Mouse (Mus musculus): Measurements from ENCODE around the gene Adrb1. TPM values are rescaled to one million over a fixed set of nuclear protein-coding genes. Genes with fewer than 3 reads are reported as not detected.
"Not testable (repeated sequence)": the region's sequence is repeated elsewhere in the genome, so short reads cannot be mapped to it uniquely, and the experiment has no call there.

Adrb1 gene
- polyA plus RNA-seq, 1 experiment from 2014 or later, result 0.07 TPM

DNA sequence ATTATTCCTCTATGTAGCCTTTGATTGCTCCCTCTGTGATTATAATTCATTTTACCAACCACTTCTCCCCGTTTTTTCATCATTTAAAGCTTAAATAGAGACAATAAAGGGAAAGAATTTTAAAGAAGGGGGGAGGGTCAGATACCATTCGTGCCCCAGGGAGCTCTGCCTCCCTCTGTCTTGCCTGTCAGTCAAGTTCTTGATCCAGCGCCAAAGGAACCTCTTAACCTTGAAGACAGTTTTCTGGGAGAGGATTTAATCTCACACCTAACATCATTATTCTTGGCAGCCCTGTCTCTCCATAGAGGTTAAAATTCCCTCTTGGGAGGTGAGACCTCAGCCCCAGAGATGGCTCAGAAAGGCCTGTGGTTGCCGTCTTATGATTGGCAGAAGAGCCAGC is 28.7 kb downstream of the Adrb1 start:
- WGBS, result 59% methylated on average over 4 of the region's 4 CpGs
- Histone ChIP-seq H3K4me1 (ENCODE audit: control insufficient read depth, insufficient read depth, low read length) (no peaks in the 10 kb centered on the region), H3K9me3 (ENCODE audit: control insufficient read depth, low read length) (no peaks in the 10 kb centered on the region), H3K36me3 (ENCODE audit: control insufficient read depth, insufficient read depth, low read length) (no peaks in the 10 kb centered on the region), H3K9ac (ENCODE audit: low read depth, low read length) (no peak overlapping the region), H3K4me3 (ENCODE audit: low read length) (no peak overlapping the region), H3K27ac (ENCODE audit: low read depth, low read length) (no peak overlapping the region), H3K27me3 (ENCODE audit: control insufficient read depth, insufficient read depth, low read length) (no peaks in the 10 kb centered on the region), H3K4me2 (replicated peaks; ENCODE audit: low read depth, low read length) (no peak overlapping the region)
- ATAC-seq (ENCODE audit: low FRiP score, low TSS enrichment), result no peak

DNA sequence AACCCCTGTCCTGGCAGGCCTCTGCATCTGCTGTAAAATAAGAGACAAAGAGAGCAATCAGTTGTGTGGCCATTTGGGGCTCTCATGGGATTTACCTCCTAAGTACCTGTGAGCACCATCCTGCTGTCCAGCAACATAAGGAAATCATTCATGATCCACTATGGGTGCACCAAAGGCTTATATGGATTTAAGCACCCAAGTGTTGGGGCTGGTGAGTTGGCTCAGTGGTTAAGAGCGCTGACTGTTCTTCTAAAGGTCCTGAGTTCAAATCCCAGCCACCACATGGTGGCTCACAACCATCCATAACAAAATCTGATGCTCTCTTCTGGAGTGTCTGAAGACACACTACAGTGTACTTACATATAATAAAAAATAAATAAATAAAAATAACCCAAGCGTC is 32.5 kb downstream of the Adrb1 start:
- not testable (repeated sequence) for H3K27me3 ChIP-seq (ENCODE audit: control insufficient read depth, insufficient read depth, low read length); ATAC-seq (ENCODE audit: low FRiP score, low TSS enrichment); H3K4me1 ChIP-seq (ENCODE audit: control insufficient read depth, insufficient read depth, low read length); H3K9ac ChIP-seq (ENCODE audit: low read depth, low read length); H3K36me3 ChIP-seq (ENCODE audit: control insufficient read depth, insufficient read depth, low read length); H3K4me2 ChIP-seq (replicated peaks; ENCODE audit: low read depth, low read length); H3K27ac ChIP-seq (ENCODE audit: low read depth, low read length); H3K4me3 ChIP-seq (ENCODE audit: low read length); H3K9me3 ChIP-seq (ENCODE audit: control insufficient read depth, low read length)
- 97% methylated on average over 2 of the region's 2 CpGs for WGBS

DNA sequence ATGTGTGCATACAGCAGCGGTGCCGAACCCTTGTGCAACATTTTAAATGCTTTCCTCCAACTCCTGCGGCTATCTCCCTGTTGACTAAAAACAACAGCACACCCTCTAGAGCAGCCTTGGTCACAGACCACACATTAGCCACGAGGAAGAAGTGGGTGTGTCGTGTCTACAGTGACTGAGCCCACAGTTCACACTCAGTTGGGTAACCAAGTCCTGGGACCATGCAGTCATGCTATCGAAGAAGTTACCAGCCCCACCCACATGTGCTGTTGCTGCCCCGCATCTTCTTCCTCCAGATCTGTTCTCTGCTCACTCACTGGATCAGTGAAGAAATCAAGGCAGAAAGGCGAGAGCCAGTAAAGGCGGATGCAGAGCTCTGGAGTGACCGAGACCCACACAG is 34.4 kb downstream of the Adrb1 start:
- WGBS, result 82% methylated on average over 10 of the region's 10 CpGs
- Histone ChIP-seq H3K4me3 (ENCODE audit: low read length) (no peak overlapping the region), H3K4me2 (replicated peaks; ENCODE audit: low read depth, low read length) (no peak overlapping the region), H3K36me3 (ENCODE audit: control insufficient read depth, insufficient read depth, low read length) (no peaks in the 10 kb centered on the region), H3K27ac (ENCODE audit: low read depth, low read length) (no peak overlapping the region), H3K4me1 (ENCODE audit: control insufficient read depth, insufficient read depth, low read length) (no peaks in the 10 kb centered on the region), H3K9ac (ENCODE audit: low read depth, low read length) (no peak overlapping the region), H3K9me3 (ENCODE audit: control insufficient read depth, low read length) (no peaks in the 10 kb centered on the region), H3K27me3 (ENCODE audit: control insufficient read depth, insufficient read depth, low read length) (no peaks in the 10 kb centered on the region)
- ATAC-seq (ENCODE audit: low FRiP score, low TSS enrichment), result no peak

DNA sequence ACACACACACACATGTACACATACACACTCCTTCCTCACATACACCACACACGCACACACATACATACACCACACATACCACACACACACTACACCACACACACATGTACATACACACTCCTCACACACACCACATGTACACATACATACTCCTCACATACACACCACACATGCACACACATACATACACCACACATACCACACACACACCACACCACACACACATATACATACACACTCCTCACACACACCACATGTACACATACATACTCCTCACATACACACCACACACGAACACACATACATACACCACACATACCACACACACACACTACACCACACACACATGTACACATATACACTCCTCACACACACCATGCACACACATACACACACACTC is 36.3 kb downstream of the Adrb1 start:
- no peaks in the 10 kb centered on the region for H3K9me3 ChIP-seq (ENCODE audit: control insufficient read depth, low read length)
- H3K9ac ChIP-seq (ENCODE audit: low read depth, low read length), result no peak overlapping the region
- no peak overlapping the region for H3K4me3 ChIP-seq (ENCODE audit: low read length)
- H3K4me1 ChIP-seq (ENCODE audit: control insufficient read depth, insufficient read depth, low read length), result no peaks in the 10 kb centered on the region
- H3K4me2 ChIP-seq (replicated peaks; ENCODE audit: low read depth, low read length), result no peak overlapping the region
- no peak overlapping the region for H3K27ac ChIP-seq (ENCODE audit: low read depth, low read length)
- no peaks in the 10 kb centered on the region for H3K36me3 ChIP-seq (ENCODE audit: control insufficient read depth, insufficient read depth, low read length)
- 88% methylated on average over 2 of the region's 2 CpGs for WGBS
- no peaks in the 10 kb centered on the region for H3K27me3 ChIP-seq (ENCODE audit: control insufficient read depth, insufficient read depth, low read length)
- no peak for ATAC-seq (ENCODE audit: low FRiP score, low TSS enrichment)

- no peak for ATAC-seq (ENCODE audit: low FRiP score, low TSS enrichment)
- Histone ChIP-seq H3K9ac (ENCODE audit: low read depth, low read length) (no peak overlapping the region), H3K4me2 (replicated peaks; ENCODE audit: low read depth, low read length) (no peak overlapping the region), H3K27me3 (ENCODE audit: control insufficient read depth, insufficient read depth, low read length) (no peaks in the 10 kb centered on the region), H3K9me3 (ENCODE audit: control insufficient read depth, low read length) (no peaks in the 10 kb centered on the region), H3K4me1 (ENCODE audit: control insufficient read depth, insufficient read depth, low read length) (no peaks in the 10 kb centered on the region), H3K4me3 (ENCODE audit: low read length) (no peak overlapping the region), H3K27ac (ENCODE audit: low read depth, low read length) (no peak overlapping the region), H3K36me3 (ENCODE audit: control insufficient read depth, insufficient read depth, low read length) (no peaks in the 10 kb centered on the region)
- WGBS, result 85% methylated on average over 4 of the region's 4 CpGs
Observed at GRCm38 (mm10) chr19:56759740-56760139, 37.7 kb downstream of the Adrb1 start.

GRCm38 (mm10) chr19:56760306-56760940 is 38.4 kb downstream of the Adrb1 start:
- Histone ChIP-seq H3K4me2 (replicated peaks; ENCODE audit: low read depth, low read length) (no peak overlapping the region), H3K9me3 (ENCODE audit: control insufficient read depth, low read length) (no peaks in the 10 kb centered on the region), H3K27ac (ENCODE audit: low read depth, low read length) (no peak overlapping the region), H3K4me1 (ENCODE audit: control insufficient read depth, insufficient read depth, low read length) (no peaks in the 10 kb centered on the region), H3K9ac (ENCODE audit: low read depth, low read length) (no peak overlapping the region), H3K27me3 (ENCODE audit: control insufficient read depth, insufficient read depth, low read length) (no peaks in the 10 kb centered on the region), H3K4me3 (ENCODE audit: low read length) (no peak overlapping the region), H3K36me3 (ENCODE audit: control insufficient read depth, insufficient read depth, low read length) (no peaks in the 10 kb centered on the region)
- ATAC-seq (ENCODE audit: low FRiP score, low TSS enrichment), result no peak
- 80% methylated on average over 8 of the region's 8 CpGs for WGBS

DNA sequence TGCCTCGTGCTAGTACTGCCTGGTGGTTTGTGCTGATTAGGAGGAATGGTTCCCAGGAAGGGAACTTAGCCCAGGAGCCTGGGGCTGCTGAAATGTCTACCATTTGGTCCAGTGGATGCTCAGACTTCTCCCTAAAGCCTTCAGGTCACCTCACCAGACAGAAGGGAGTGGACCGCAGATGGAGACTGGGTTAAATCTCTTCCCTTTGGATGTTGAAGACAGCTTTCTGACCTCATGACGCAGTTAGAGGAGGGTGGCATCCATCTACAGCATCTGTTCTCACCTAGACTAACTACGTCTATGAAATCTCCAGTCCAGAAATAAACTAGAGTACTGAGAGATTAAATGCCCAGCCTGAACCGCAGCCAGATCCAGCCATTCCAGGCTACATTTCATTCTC is 39.1 kb downstream of the Adrb1 start:
- no peak overlapping the region for H3K4me3 ChIP-seq (ENCODE audit: low read length)
- H3K36me3 ChIP-seq (ENCODE audit: control insufficient read depth, insufficient read depth, low read length), result no peaks in the 10 kb centered on the region
- no peak for ATAC-seq (ENCODE audit: low FRiP score, low TSS enrichment)
- no peak overlapping the region for H3K9ac ChIP-seq (ENCODE audit: low read depth, low read length)
- WGBS, result 89% methylated on average over 5 of the region's 5 CpGs
- no peaks in the 10 kb centered on the region for H3K9me3 ChIP-seq (ENCODE audit: control insufficient read depth, low read length)
- no peak overlapping the region for H3K4me2 ChIP-seq (replicated peaks; ENCODE audit: low read depth, low read length)
- H3K4me1 ChIP-seq (ENCODE audit: control insufficient read depth, insufficient read depth, low read length), result no peaks in the 10 kb centered on the region
- H3K27me3 ChIP-seq (ENCODE audit: control insufficient read depth, insufficient read depth, low read length), result no peaks in the 10 kb centered on the region
- H3K27ac ChIP-seq (ENCODE audit: low read depth, low read length), result no peak overlapping the region

- WGBS, result 87% methylated on average over 2 of the region's 2 CpGs
- no peak overlapping the region for H3K4me2 ChIP-seq (replicated peaks; ENCODE audit: low read depth, low read length)
- ATAC-seq (ENCODE audit: low FRiP score, low TSS enrichment), result no peak
- no peak overlapping the region for H3K27ac ChIP-seq (ENCODE audit: low read depth, low read length)
- no peaks in the 10 kb centered on the region for H3K9me3 ChIP-seq (ENCODE audit: control insufficient read depth, low read length)
- no peaks in the 10 kb centered on the region for H3K36me3 ChIP-seq (ENCODE audit: control insufficient read depth, insufficient read depth, low read length)
- no peaks in the 10 kb centered on the region for H3K4me1 ChIP-seq (ENCODE audit: control insufficient read depth, insufficient read depth, low read length)
- H3K27me3 ChIP-seq (ENCODE audit: control insufficient read depth, insufficient read depth, low read length), result no peaks in the 10 kb centered on the region
- no peak overlapping the region for H3K9ac ChIP-seq (ENCODE audit: low read depth, low read length)
- H3K4me3 ChIP-seq (ENCODE audit: low read length), result no peak overlapping the region
Observed at GRCm38 (mm10) chr19:56761727-56762126, 39.7 kb downstream of the Adrb1 start.

DNA sequence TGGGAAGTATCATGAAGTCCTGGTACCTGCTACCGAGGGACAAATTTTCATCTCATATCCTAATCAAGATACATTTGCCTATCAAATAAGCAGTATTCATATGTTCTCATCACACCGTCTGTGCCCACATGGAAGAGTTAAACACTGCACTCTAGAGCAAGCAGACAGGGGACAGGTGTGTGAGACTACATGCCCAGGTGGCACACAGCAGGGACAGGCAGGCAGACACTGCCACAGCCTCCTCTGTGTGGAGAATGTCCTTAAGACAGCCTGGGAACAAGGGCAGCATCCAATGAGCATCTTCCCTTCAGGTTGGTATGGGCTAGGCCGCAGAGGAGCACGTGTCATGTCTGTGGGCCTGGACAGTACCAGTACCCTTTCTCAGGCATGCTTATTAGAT is 40.7 kb downstream of the Adrb1 start:
- Histone ChIP-seq H3K36me3 (ENCODE audit: control insufficient read depth, insufficient read depth, low read length) (no peaks in the 10 kb centered on the region), H3K4me2 (replicated peaks; ENCODE audit: low read depth, low read length) (no peak overlapping the region), H3K27me3 (ENCODE audit: control insufficient read depth, insufficient read depth, low read length) (no peaks in the 10 kb centered on the region), H3K4me1 (ENCODE audit: control insufficient read depth, insufficient read depth, low read length) (no peaks in the 10 kb centered on the region), H3K9me3 (ENCODE audit: control insufficient read depth, low read length) (no peaks in the 10 kb centered on the region), H3K4me3 (ENCODE audit: low read length) (no peak overlapping the region), H3K27ac (ENCODE audit: low read depth, low read length) (no peak overlapping the region), H3K9ac (ENCODE audit: low read depth, low read length) (no peak overlapping the region)
- ATAC-seq (ENCODE audit: low FRiP score, low TSS enrichment), result no peak
- 95% methylated on average over 4 of the region's 4 CpGs for WGBS

Data from kidney, embryonic 14.5 days (tissue).